Mouse (Mus musculus) olfactory bulb, adult 2 months (tissue): ENCODE data around the gene Glud1.

Experiments used
- CTCF ChIP-seq: fragments of 200-500 bp; IDR thresholded peaks from 2 replicates; pipeline ENCODE4 v1.5.1; 2012; ENCODE audit warnings: low read depth, mild to moderate bottlenecking, low read length, moderate library complexity; ENCODE audit not compliant: insufficient read depth
- POLR2A ChIP-seq: fragments of 200-500 bp; IDR thresholded peaks from 2 replicates; pipeline ENCODE4 v1.6.1; 2012; ENCODE audit warnings: mild to moderate bottlenecking, low read depth, low read length, moderate library complexity; ENCODE audit not compliant: insufficient read depth

DNA sequence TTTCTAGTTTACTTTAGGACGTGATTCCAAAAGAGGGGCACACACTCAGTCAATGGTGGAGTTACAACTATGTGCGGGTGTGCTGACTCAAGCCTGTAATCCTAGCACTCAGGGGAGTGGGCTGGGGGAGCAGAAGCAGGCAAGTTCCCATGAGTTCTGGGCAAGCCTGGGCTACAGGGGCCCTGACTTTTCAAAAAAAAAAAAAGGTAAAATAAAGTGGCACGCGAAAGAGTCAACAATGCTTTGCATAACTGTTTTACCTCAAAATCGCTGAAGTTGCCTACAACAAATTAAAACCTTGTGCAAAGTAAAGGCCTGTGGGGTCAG is 657 bp upstream of the Glud1 start:
- TF ChIP-seq POLR2A (no peak), CTCF (no peak)
